Mouse (Mus musculus): ENCODE measurements around the gene Spata32. TPM values are rescaled to one million over a fixed set of nuclear protein-coding genes. Genes with fewer than 3 reads are reported as not detected.

Gene Spata32
- polyA plus RNA-seq, 1 experiment from 2014 or later, result not detected

GRCm38 (mm10) chr11:103171286-103171620, 47.0 kb downstream of the Spata32 start:
- H3K9me3 ChIP-seq (replicated peaks; ENCODE audit: control insufficient read depth, low read length), result no peaks in the 10 kb centered on the region
- H3K4me2 ChIP-seq (ENCODE audit: low read depth, low read length), result peak overlapping the region; percentile 99
- no peaks in the 10 kb centered on the region for H3K36me3 ChIP-seq (replicated peaks; ENCODE audit: control insufficient read depth, insufficient read depth, low read depth, low read length)
- peaks cover 4% of the 10 kb centered on the region; the same call in 1 of the 2 replicates for H3K4me1 ChIP-seq (ENCODE audit: control insufficient read depth, insufficient read depth, low read length)
- H3K4me3 ChIP-seq (ENCODE audit: low read depth, low read length), result peak overlapping the region; percentile 65
- no peak for ATAC-seq (replicated peaks; ENCODE audit: insufficient number of reproducible peaks, low FRiP score, low TSS enrichment, low read depth)
- WGBS, result 4% methylated on average over 16 of the region's 23 CpGs
- DNase-seq (ENCODE audit: low spot score), result no peak
- peak overlapping the region; percentile 50 for H3K9ac ChIP-seq (replicated peaks; ENCODE audit: low read length)
- H3K27ac ChIP-seq (replicated peaks; ENCODE audit: low read depth, low read length), result no peak overlapping the region
- peaks cover 38% of the 10 kb centered on the region for H3K27me3 ChIP-seq (ENCODE audit: control insufficient read depth, insufficient read depth, low read length)

GRCm38 (mm10) chr11:103170494-103171285, 47.5 kb downstream of the Spata32 start, which contains the start of gene Fmnl1:
Gene Fmnl1 (plus strand): TSS chr11:103171107.
- peak; percentile 35 for DNase-seq (ENCODE audit: low spot score)

GRCm38 (mm10) chr11:103170111-103170493, 48.1 kb downstream of the Spata32 start:
- H3K4me1 ChIP-seq (ENCODE audit: control insufficient read depth, insufficient read depth, low read length), result peaks cover 4% of the 10 kb centered on the region; the same call in 1 of the 2 replicates
- WGBS, result 51% methylated on average over 3 of the region's 3 CpGs
- H3K9me3 ChIP-seq (replicated peaks; ENCODE audit: control insufficient read depth, low read length), result no peaks in the 10 kb centered on the region
- peaks cover 38% of the 10 kb centered on the region for H3K27me3 ChIP-seq (ENCODE audit: control insufficient read depth, insufficient read depth, low read length)
- no peak for DNase-seq (ENCODE audit: low spot score)
- H3K36me3 ChIP-seq (replicated peaks; ENCODE audit: control insufficient read depth, insufficient read depth, low read depth, low read length), result no peaks in the 10 kb centered on the region
- no peak for ATAC-seq (replicated peaks; ENCODE audit: insufficient number of reproducible peaks, low FRiP score, low TSS enrichment, low read depth)
- H3K4me3 ChIP-seq (ENCODE audit: low read depth, low read length), result peak overlapping the region; percentile 65; the same call in 1 of the 2 replicates
- no peak overlapping the region for H3K27ac ChIP-seq (replicated peaks; ENCODE audit: low read depth, low read length)
- H3K9ac ChIP-seq (replicated peaks; ENCODE audit: low read length), result no peak overlapping the region
- H3K4me2 ChIP-seq (ENCODE audit: low read depth, low read length), result peak overlapping the region; percentile 99

More at GRCm38 (mm10) chr11:103170494-103171285, 47.5 kb downstream of the Spata32 start, which contains the start of gene Fmnl1:
- Histone ChIP-seq H3K27me3 (ENCODE audit: control insufficient read depth, insufficient read depth, low read length) (peaks cover 38% of the 10 kb centered on the region), H3K9ac (replicated peaks; ENCODE audit: low read length) (peak within 1 kb of the TSS; percentile 50), H3K36me3 (replicated peaks; ENCODE audit: control insufficient read depth, insufficient read depth, low read depth, low read length) (no peaks in the 10 kb centered on the region), H3K4me2 (ENCODE audit: low read depth, low read length) (peak within 1 kb of the TSS; percentile 99), H3K4me3 (ENCODE audit: low read depth, low read length) (peak within 1 kb of the TSS; percentile 65), H3K4me1 (ENCODE audit: control insufficient read depth, insufficient read depth, low read length) (peaks cover 4% of the 10 kb centered on the region; the same call in 1 of the 2 replicates), H3K9me3 (replicated peaks; ENCODE audit: control insufficient read depth, low read length) (no peaks in the 10 kb centered on the region), H3K27ac (replicated peaks; ENCODE audit: low read depth, low read length) (no peak within 1 kb of the TSS)
- WGBS, result under 1% methylated on average over 54 of the region's 84 CpGs
- ATAC-seq (replicated peaks; ENCODE audit: insufficient number of reproducible peaks, low FRiP score, low TSS enrichment, low read depth), result no peak

GRCm38 (mm10) chr11:103169664-103170063, 48.6 kb downstream of the Spata32 start:
- no peak for ATAC-seq (replicated peaks; ENCODE audit: insufficient number of reproducible peaks, low FRiP score, low TSS enrichment, low read depth)
- no peak overlapping the region for H3K27ac ChIP-seq (replicated peaks; ENCODE audit: low read depth, low read length)
- H3K36me3 ChIP-seq (replicated peaks; ENCODE audit: control insufficient read depth, insufficient read depth, low read depth, low read length), result no peaks in the 10 kb centered on the region
- H3K4me1 ChIP-seq (ENCODE audit: control insufficient read depth, insufficient read depth, low read length), result peaks cover 4% of the 10 kb centered on the region; the same call in 1 of the 2 replicates
- H3K4me2 ChIP-seq (ENCODE audit: low read depth, low read length), result no peak overlapping the region
- no peak overlapping the region for H3K4me3 ChIP-seq (ENCODE audit: low read depth, low read length)
- no peak for DNase-seq (ENCODE audit: low spot score)
- H3K27me3 ChIP-seq (ENCODE audit: control insufficient read depth, insufficient read depth, low read length), result peaks cover 38% of the 10 kb centered on the region
- no peak overlapping the region for H3K9ac ChIP-seq (replicated peaks; ENCODE audit: low read length)
- no peaks in the 10 kb centered on the region for H3K9me3 ChIP-seq (replicated peaks; ENCODE audit: control insufficient read depth, low read length)
- WGBS, result 73% methylated on average over 5 of the region's 5 CpGs

- no peak overlapping the region for H3K27ac ChIP-seq (replicated peaks; ENCODE audit: low read depth, low read length)
- no peaks in the 10 kb centered on the region for H3K9me3 ChIP-seq (replicated peaks; ENCODE audit: control insufficient read depth, low read length)
- WGBS, result 28% methylated on average over 9 of the region's 9 CpGs
- ATAC-seq (replicated peaks; ENCODE audit: insufficient number of reproducible peaks, low FRiP score, low TSS enrichment, low read depth) (no peak), DNase-seq (ENCODE audit: low spot score) (peak; percentile 65)
- H3K27me3 ChIP-seq (ENCODE audit: control insufficient read depth, insufficient read depth, low read length), result peaks cover 38% of the 10 kb centered on the region
- H3K36me3 ChIP-seq (replicated peaks; ENCODE audit: control insufficient read depth, insufficient read depth, low read depth, low read length), result no peaks in the 10 kb centered on the region
- H3K4me2 ChIP-seq (ENCODE audit: low read depth, low read length), result no peak overlapping the region
- H3K4me1 ChIP-seq (ENCODE audit: control insufficient read depth, insufficient read depth, low read length), result peaks cover 4% of the 10 kb centered on the region; the same call in 1 of the 2 replicates
- H3K9ac ChIP-seq (replicated peaks; ENCODE audit: low read length), result no peak overlapping the region
- no peak overlapping the region for H3K4me3 ChIP-seq (ENCODE audit: low read depth, low read length)
Observed at GRCm38 (mm10) chr11:103168690-103169390, 49.4 kb downstream of the Spata32 start.

GRCm38 (mm10) chr11:103164391-103164790, 53.8 kb downstream of the Spata32 start:
- no peak for DNase-seq (ENCODE audit: low spot score)
- Histone ChIP-seq H3K27ac (replicated peaks; ENCODE audit: low read depth, low read length) (no peak overlapping the region), H3K36me3 (replicated peaks; ENCODE audit: control insufficient read depth, insufficient read depth, low read depth, low read length) (no peaks in the 10 kb centered on the region), H3K9me3 (replicated peaks; ENCODE audit: control insufficient read depth, low read length) (no peaks in the 10 kb centered on the region), H3K27me3 (ENCODE audit: control insufficient read depth, insufficient read depth, low read length) (peaks cover 4% of the 10 kb centered on the region), H3K4me1 (ENCODE audit: control insufficient read depth, insufficient read depth, low read length) (no peaks in the 10 kb centered on the region), H3K4me3 (ENCODE audit: low read depth, low read length) (no peak overlapping the region), H3K9ac (replicated peaks; ENCODE audit: low read length) (no peak overlapping the region), H3K4me2 (ENCODE audit: low read depth, low read length) (no peak overlapping the region)
- ATAC-seq (replicated peaks; ENCODE audit: insufficient number of reproducible peaks, low FRiP score, low TSS enrichment, low read depth), result no peak
- WGBS, result 25% methylated on average over 10 of the region's 10 CpGs

GRCm38 (mm10) chr11:103162132-103162531, 56.1 kb downstream of the Spata32 start:
- no peaks in the 10 kb centered on the region for H3K36me3 ChIP-seq (replicated peaks; ENCODE audit: control insufficient read depth, insufficient read depth, low read depth, low read length)
- H3K4me2 ChIP-seq (ENCODE audit: low read depth, low read length), result no peak overlapping the region
- peak; percentile 23 for DNase-seq (ENCODE audit: low spot score)
- no peak overlapping the region for H3K4me3 ChIP-seq (ENCODE audit: low read depth, low read length)
- H3K9me3 ChIP-seq (replicated peaks; ENCODE audit: control insufficient read depth, low read length), result no peaks in the 10 kb centered on the region
- ATAC-seq (replicated peaks; ENCODE audit: insufficient number of reproducible peaks, low FRiP score, low TSS enrichment, low read depth), result no peak
- no peaks in the 10 kb centered on the region for H3K4me1 ChIP-seq (ENCODE audit: control insufficient read depth, insufficient read depth, low read length)
- H3K27ac ChIP-seq (replicated peaks; ENCODE audit: low read depth, low read length), result no peak overlapping the region
- WGBS, result 82% methylated on average over 5 of the region's 5 CpGs
- H3K27me3 ChIP-seq (ENCODE audit: control insufficient read depth, insufficient read depth, low read length), result no peaks in the 10 kb centered on the region
- no peak overlapping the region for H3K9ac ChIP-seq (replicated peaks; ENCODE audit: low read length)

- H3K27ac ChIP-seq (replicated peaks; ENCODE audit: low read depth, low read length), result no peak overlapping the region
- H3K4me1 ChIP-seq (ENCODE audit: control insufficient read depth, insufficient read depth, low read length), result no peaks in the 10 kb centered on the region
- H3K4me2 ChIP-seq (ENCODE audit: low read depth, low read length), result no peak overlapping the region
- H3K4me3 ChIP-seq (ENCODE audit: low read depth, low read length), result no peak overlapping the region
- H3K36me3 ChIP-seq (replicated peaks; ENCODE audit: control insufficient read depth, insufficient read depth, low read depth, low read length), result no peaks in the 10 kb centered on the region
- no peaks in the 10 kb centered on the region for H3K9me3 ChIP-seq (replicated peaks; ENCODE audit: control insufficient read depth, low read length)
- no peaks in the 10 kb centered on the region for H3K27me3 ChIP-seq (ENCODE audit: control insufficient read depth, insufficient read depth, low read length)
- DNase-seq (ENCODE audit: low spot score), result no peak
- H3K9ac ChIP-seq (replicated peaks; ENCODE audit: low read length), result no peak overlapping the region
- 80% methylated on average over 7 of the region's 7 CpGs for WGBS
- no peak for ATAC-seq (replicated peaks; ENCODE audit: insufficient number of reproducible peaks, low FRiP score, low TSS enrichment, low read depth)
Observed at GRCm38 (mm10) chr11:103161449-103161848, 56.8 kb downstream of the Spata32 start.

All from embryonic facial prominence, embryonic 11.5 days (tissue).